Mouse (Mus musculus): ENCODE measurements around the gene Themis. TPM values are rescaled to one million over a fixed set of nuclear protein-coding genes. Genes with fewer than 3 reads are reported as not detected.

Themis gene
- polyA plus RNA-seq, 1 experiment: not detected

DNA sequence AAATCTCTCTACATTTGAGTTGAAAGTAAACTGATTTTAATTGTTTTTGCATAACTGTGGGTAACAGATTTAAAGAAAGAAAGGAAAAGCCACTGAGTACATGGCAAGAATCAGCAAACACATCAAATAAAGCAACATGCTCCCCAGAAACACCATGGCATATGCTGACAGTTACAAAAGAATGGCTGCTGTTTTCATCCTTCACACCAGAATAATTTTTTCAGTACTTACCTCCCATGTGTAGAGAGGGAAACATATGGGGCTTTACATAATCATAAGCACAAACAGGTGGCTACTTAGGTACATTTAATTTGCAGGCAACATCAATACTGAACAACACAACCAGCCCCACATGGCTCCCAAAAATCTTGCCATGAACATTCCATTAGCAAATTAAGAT is 86.8 kb downstream of the Themis start:
- TF ChIP-seq POLR2A (IDR thresholded peaks at IDR 0.05; ENCODE audit: low read depth, low read length): no peak
- TF ChIP-seq CTCF (IDR thresholded peaks at IDR 0.05; ENCODE audit: borderline replicate concordance, insufficient read depth, low read length): no peak
- Histone ChIP-seq H3K27ac (ENCODE audit: insufficient read depth, low read length) (no peak overlapping the region), H3K4me1 (ENCODE audit: control insufficient read depth, insufficient read depth, low read length) (no peaks in the 10 kb centered on the region), H3K4me3 (ENCODE audit: insufficient read depth, low read length) (no peak overlapping the region)

DNA sequence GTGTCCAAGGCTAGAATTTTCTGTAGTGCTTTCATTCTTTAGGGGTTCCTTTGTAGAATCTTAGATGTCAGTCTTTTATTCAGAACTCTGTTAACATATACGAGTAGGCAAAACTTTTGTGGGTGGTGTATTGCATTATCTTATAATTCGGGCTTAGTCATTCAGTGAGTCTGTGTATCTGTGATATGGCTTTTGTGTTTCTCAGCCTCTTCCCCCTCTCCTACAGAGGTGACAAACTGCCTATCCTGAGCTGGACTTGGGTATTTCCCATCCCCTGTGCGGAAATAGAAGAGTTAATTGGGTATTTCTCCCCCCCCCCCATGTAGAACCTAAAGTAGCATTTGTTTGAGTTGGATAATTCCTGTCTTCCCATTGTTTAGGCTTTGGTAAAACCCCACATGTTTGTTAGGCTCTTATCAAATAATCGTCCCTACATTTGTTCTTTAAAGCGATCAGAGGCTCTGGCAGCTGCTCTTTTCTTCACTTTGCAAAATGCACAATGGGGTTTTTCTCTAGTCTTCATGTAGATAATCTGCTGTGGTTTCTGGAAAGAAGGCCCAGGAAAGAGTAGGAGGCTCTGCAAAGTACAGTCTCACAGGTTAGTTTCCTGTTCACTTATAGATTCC is 108.7 kb downstream of the Themis start:
- TF ChIP-seq CTCF (IDR thresholded peaks at IDR 0.05; ENCODE audit: borderline replicate concordance, insufficient read depth, low read length): no peak
- no peak for TF ChIP-seq POLR2A (IDR thresholded peaks at IDR 0.05; ENCODE audit: low read depth, low read length)
- no peak overlapping the region for H3K4me3 ChIP-seq (ENCODE audit: insufficient read depth, low read length)
- no peaks in the 10 kb centered on the region for H3K4me1 ChIP-seq (ENCODE audit: control insufficient read depth, insufficient read depth, low read length)
- H3K27ac ChIP-seq (ENCODE audit: insufficient read depth, low read length): no peak overlapping the region

DNA sequence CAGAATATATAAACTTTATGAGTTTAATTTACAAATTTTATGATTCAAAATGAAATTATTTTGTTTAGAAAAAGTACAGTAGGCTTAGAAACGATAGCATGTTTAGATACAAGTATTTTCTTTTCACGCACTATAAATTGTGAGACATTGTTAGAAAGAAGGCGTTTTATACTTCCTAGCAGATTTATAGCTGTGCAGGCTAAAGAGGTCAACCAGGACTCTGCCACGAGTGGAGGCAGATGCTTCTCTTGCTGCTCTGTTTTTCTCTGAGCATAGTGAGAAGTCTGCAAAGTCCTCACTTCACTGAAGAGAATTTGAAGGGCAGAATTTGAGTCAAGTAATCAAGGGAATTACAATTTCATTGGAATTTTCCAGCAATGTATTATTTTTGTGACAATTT is 131.3 kb downstream of the Themis start:
- H3K4me3 ChIP-seq (ENCODE audit: insufficient read depth, low read length): no peak overlapping the region
- no peak overlapping the region for H3K27ac ChIP-seq (ENCODE audit: insufficient read depth, low read length)
- no peaks in the 10 kb centered on the region for H3K4me1 ChIP-seq (ENCODE audit: control insufficient read depth, insufficient read depth, low read length)
- TF ChIP-seq CTCF (IDR thresholded peaks at IDR 0.05; ENCODE audit: borderline replicate concordance, insufficient read depth, low read length): no peak
- no peak for TF ChIP-seq POLR2A (IDR thresholded peaks at IDR 0.05; ENCODE audit: low read depth, low read length)

DNA sequence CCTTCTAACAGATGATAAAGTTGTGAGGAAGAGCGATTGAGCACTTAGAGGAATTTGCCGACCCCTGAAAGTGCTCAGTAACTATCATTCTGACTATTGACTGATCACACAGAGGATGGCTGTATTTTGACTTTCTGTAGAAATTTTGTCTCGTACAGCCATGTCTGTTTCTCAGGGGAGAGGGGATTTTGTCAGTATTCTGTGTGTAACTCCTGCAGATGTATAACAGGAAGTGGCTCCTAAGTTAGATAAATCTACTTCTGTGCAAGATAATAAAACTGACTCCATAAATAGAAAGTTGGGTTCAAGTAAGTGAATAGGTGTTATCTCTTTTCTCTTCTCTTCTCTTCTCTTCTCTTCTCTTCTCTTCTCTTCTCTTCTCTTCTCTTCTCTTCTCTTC is 137.0 kb downstream of the Themis start:
- TF ChIP-seq POLR2A (IDR thresholded peaks at IDR 0.05; ENCODE audit: low read depth, low read length): no peak
- no peak for TF ChIP-seq CTCF (IDR thresholded peaks at IDR 0.05; ENCODE audit: borderline replicate concordance, insufficient read depth, low read length)
- H3K4me3 ChIP-seq (ENCODE audit: insufficient read depth, low read length): no peak overlapping the region
- H3K27ac ChIP-seq (ENCODE audit: insufficient read depth, low read length): no peak overlapping the region
- no peaks in the 10 kb centered on the region for H3K4me1 ChIP-seq (ENCODE audit: control insufficient read depth, insufficient read depth, low read length)

DNA sequence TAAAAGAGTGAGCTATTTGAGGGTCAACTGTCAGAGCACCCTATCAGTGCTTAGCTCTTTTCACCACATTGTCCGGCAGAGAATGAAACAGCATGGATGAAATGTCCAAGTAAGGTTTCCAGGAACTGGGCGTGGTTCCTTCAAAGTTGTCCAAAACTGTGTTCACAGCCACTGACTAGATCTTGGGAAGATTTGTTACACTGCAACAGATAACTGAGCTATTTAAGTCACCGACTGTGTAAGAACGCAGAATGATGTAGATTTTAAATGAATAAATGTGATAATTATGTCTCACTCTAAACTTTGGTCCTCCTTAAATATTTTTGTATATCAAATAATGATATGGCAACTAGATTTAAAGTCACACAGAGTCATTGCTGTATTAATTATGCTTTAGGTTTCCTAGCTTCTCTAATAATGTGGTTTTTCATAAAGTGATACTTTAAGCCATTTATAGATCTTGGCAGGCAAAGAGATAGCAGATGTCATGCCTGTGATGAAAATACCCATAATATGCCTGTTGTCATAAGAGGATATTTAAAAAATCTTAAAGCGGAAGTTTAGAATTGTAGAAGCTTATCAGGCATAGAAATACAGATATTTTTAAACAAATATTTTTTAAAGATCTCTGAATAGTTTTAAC is 143.9 kb downstream of the Themis start:
- no peak overlapping the region for H3K27ac ChIP-seq (ENCODE audit: insufficient read depth, low read length)
- no peak overlapping the region for H3K4me3 ChIP-seq (ENCODE audit: insufficient read depth, low read length)
- no peaks in the 10 kb centered on the region for H3K4me1 ChIP-seq (ENCODE audit: control insufficient read depth, insufficient read depth, low read length)
- no peak for TF ChIP-seq CTCF (IDR thresholded peaks at IDR 0.05; ENCODE audit: borderline replicate concordance, insufficient read depth, low read length)

DNA sequence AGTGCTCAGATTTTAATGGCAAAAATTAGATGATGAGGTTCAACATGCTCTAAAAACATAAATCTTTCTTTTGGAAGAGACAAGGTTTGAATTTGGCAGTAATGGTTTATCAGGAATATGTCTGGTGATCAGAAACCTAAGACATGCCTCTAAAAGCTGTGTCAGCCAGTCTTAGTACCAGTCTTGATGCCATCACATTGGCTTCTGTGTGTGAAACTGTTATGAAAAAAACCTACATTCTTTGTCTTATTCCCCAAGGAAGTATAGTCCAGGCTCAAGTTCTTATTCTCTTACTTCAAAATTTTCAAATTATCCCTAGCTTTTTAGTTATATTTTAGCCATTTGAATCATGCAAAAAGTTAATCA is 144.4 kb downstream of the Themis start:
- TF ChIP-seq POLR2A (IDR thresholded peaks at IDR 0.05; ENCODE audit: low read depth, low read length): no peak
- no peak for TF ChIP-seq CTCF (IDR thresholded peaks at IDR 0.05; ENCODE audit: borderline replicate concordance, insufficient read depth, low read length)
- Histone ChIP-seq H3K27ac (ENCODE audit: insufficient read depth, low read length) (no peak overlapping the region), H3K4me1 (ENCODE audit: control insufficient read depth, insufficient read depth, low read length) (no peaks in the 10 kb centered on the region), H3K4me3 (ENCODE audit: insufficient read depth, low read length) (no peak overlapping the region)

DNA sequence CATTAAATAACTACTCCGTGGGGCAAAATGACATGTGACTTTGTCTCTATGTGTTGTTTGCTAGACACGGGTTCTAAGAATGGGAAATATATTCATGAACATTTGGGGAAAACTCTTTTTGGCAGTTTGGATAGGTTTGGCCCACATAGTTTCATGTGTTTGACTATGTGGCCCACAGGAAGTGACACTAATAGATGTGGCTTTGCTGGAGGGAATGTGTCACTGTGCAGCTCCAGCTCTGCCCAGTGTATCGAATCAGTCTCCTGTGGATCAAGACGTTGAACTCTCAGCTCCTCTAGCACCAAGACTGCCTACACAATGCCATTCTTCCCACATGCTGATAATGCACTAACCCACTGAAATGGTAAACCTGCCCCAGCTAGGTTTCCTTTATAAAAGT is 148.0 kb downstream of the Themis start:
- Histone ChIP-seq H3K27ac (ENCODE audit: insufficient read depth, low read length) (no peak overlapping the region), H3K4me3 (ENCODE audit: insufficient read depth, low read length) (no peak overlapping the region), H3K4me1 (ENCODE audit: control insufficient read depth, insufficient read depth, low read length) (no peaks in the 10 kb centered on the region)
- TF ChIP-seq CTCF (IDR thresholded peaks at IDR 0.05; ENCODE audit: borderline replicate concordance, insufficient read depth, low read length): no peak
- no peak for TF ChIP-seq POLR2A (IDR thresholded peaks at IDR 0.05; ENCODE audit: low read depth, low read length)

DNA sequence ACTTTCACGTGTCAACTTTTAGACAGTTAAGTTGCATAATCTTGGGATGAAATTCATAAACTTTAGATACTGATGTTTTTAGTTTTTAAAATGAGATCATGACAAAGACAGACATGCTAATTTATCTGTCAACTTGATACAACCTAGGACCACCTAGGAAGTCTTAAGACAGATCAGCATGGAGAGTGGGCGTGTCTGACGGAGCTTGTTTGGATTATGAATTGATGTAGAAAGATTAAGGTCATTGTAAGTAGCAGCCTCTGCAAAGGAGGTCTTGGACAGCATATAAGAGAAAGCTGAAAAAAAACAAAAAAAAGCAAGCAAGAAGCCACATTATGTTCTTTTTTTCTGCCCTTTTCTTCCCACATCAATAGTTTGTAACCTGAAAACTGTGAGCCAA is 154.2 kb downstream of the Themis start:
- Histone ChIP-seq H3K4me1 (ENCODE audit: control insufficient read depth, insufficient read depth, low read length) (no peaks in the 10 kb centered on the region), H3K27ac (ENCODE audit: insufficient read depth, low read length) (no peak overlapping the region), H3K4me3 (ENCODE audit: insufficient read depth, low read length) (no peak overlapping the region)
- no peak for TF ChIP-seq POLR2A (IDR thresholded peaks at IDR 0.05; ENCODE audit: low read depth, low read length)
- no peak for TF ChIP-seq CTCF (IDR thresholded peaks at IDR 0.05; ENCODE audit: borderline replicate concordance, insufficient read depth, low read length)

DNA sequence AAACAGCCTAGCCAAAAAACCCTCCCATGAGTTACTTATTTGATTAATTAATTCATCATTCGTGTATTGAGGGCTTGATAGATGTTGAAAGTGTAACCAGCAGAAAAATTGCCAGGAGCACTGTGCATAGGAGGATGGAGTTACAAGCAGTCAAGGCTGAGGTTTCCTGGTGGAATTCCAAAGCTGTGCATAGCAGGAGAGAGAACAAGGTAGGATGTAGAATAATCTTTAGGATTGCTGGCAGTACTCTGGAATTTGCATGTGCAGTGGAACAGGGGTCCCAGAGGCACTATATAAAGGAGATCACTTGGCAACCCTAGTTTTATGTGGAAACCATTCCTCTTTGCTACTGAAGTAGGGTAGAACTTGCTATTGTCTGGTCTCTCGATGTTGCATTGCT is 174.4 kb downstream of the Themis start:
- Histone ChIP-seq H3K4me3 (ENCODE audit: insufficient read depth, low read length) (no peak overlapping the region), H3K4me1 (ENCODE audit: control insufficient read depth, insufficient read depth, low read length) (no peaks in the 10 kb centered on the region), H3K27ac (ENCODE audit: insufficient read depth, low read length) (no peak overlapping the region)
- no peak for TF ChIP-seq CTCF (IDR thresholded peaks at IDR 0.05; ENCODE audit: borderline replicate concordance, insufficient read depth, low read length)
- no peak for TF ChIP-seq POLR2A (IDR thresholded peaks at IDR 0.05; ENCODE audit: low read depth, low read length)

DNA sequence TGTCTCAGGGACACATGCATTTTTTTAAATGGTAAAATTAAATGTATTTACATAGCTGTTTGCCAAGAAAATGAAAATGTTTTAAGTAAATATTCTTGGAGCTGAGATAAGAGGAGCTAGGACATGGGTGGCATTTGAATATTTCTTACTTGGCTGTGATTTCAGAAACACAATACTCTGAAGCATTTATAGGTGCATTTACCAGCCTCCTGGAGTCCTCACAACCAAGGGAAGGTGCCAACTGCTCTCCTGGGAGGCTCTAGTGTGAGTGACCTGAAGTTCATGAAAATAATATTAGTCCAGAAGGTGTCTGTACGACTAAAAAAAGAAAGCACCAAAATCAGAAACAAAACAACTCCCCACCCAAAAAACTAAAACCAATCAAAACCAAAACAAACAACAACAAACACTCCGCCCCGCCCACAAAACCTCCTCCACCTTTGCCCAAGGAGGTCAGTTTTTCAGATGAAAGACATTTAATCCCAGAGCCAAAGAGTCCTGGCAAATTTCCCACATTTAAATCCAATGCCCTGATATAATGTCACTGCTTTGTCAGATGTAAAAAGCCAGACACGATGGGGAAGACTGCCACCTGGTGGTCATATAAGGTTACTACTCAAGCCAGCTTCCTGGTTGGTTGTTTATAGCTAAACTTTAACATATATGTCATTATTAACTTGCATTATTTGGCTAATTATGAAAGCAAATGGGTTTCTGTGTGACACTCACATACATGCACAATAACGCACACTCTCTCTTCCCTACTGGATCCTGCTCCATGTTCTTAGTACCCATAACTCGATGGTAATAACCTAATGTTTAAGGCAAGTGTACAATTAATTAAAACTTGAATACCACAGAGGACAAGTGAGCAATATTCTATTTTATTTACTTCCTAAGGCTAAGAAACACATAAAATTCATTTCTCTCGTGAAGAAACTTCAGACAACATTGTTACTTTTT is 175.9 kb downstream of the Themis start:
- no peak for TF ChIP-seq POLR2A (IDR thresholded peaks at IDR 0.05; ENCODE audit: low read depth, low read length)
- no peak for TF ChIP-seq CTCF (IDR thresholded peaks at IDR 0.05; ENCODE audit: borderline replicate concordance, insufficient read depth, low read length)
- H3K27ac ChIP-seq (ENCODE audit: insufficient read depth, low read length): no peak overlapping the region
- H3K4me3 ChIP-seq (ENCODE audit: insufficient read depth, low read length): no peak overlapping the region
- no peaks in the 10 kb centered on the region for H3K4me1 ChIP-seq (ENCODE audit: control insufficient read depth, insufficient read depth, low read length)

All from embryonic fibroblast, embryonic 13.5 days (primary cell).